Mouse (Mus musculus) cerebellum, adult 2 months (tissue): ENCODE measurements around the gene Gm3173. TPM values are rescaled to one million over a fixed set of nuclear protein-coding genes. Genes with fewer than 3 reads are reported as not detected.
A peak's percentile ranks its signal among the peaks of the same experiment; 100 is the strongest.
"Not testable (repeated sequence)": the region's sequence is repeated elsewhere in the genome, so short reads cannot be mapped to it uniquely, and the experiment has no call there.

Experiments used
- DNase-seq, 2 experiments: peaks; one replicate each; pipeline ENCODE4 v3.0.0; 2021
- H3K27ac ChIP-seq: fragments of 200-500 bp; 2 replicates; pipeline ENCODE4 v1.5.1; 2012; ENCODE audit warnings: low read length, control low read depth, inconsistent platforms; ENCODE audit not compliant: insufficient read depth
- H3K27me3 ChIP-seq: fragments of 200-500 bp; 2 replicates; pipeline ENCODE4 v1.6.1; 2012; ENCODE audit warnings: inconsistent platforms, mild to moderate bottlenecking, low read length, moderate library complexity; ENCODE audit not compliant: control insufficient read depth, insufficient read depth
- H3K4me1 ChIP-seq: fragments of 200-500 bp; 2 replicates; pipeline ENCODE4 v1.6.1; 2011; ENCODE audit warnings: low read length; ENCODE audit not compliant: control insufficient read depth, insufficient read depth
- H3K4me3 ChIP-seq: fragments of 200-500 bp; replicated peaks from 2 replicates; pipeline ENCODE3; 2011; ENCODE audit warnings: mild to moderate bottlenecking, low read depth, low read length, control low read depth; ENCODE audit not compliant: insufficient read depth
- WGBS: fragments of 180-500 bp; shearing (Covaris S2); methylation state at CpG from one replicate; pipeline ENCODE4 v1.1.7; 2018; 5-methylcytosine and 5-hydroxymethylcytosine counted together
- polyA plus RNA-seq: library from polyadenylated mRNA; depleted of rRNA; stranded (reverse); fragments of >200 nt; gene quantifications from 2 replicates; pipeline ENCODE4 v1.2.3, GENCODE M21; 2012; rRNA removed

Gene Gm3173
- polyA plus RNA-seq: 1.1 and 1.4 TPM in 2 replicates

GRCm38 (mm10) chr14:4430692-4431091, at the start of gene Gm3173:
Gene Gm3173 (plus strand): TSS chr14:4430992.
- H3K27ac ChIP-seq, H3K4me1 ChIP-seq, H3K4me3 ChIP-seq, H3K27me3 ChIP-seq, DNase-seq: not testable (repeated sequence)

DNA sequence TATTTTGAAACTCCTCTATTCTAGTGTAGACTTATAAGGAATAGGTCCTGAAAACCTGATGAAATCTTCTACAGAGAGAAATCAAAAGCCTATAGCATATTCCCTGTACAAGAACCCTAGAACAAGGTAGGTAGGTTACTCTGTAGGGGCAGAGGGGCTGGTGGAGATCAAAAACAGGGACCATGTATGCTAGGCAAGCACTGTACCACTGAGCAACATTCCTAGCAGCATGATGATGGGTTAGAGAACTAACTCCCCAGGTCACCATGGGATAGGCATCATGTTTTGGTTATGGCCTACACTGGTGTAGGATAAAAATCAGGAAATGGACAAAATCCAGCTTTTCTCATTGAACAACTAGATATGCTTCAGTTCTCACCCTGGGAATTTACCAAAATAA, 45.2 kb upstream of the Gm3173 start:
- not testable (repeated sequence) for H3K27me3 ChIP-seq, DNase-seq, H3K27ac ChIP-seq, H3K4me1 ChIP-seq, H3K4me3 ChIP-seq

DNA sequence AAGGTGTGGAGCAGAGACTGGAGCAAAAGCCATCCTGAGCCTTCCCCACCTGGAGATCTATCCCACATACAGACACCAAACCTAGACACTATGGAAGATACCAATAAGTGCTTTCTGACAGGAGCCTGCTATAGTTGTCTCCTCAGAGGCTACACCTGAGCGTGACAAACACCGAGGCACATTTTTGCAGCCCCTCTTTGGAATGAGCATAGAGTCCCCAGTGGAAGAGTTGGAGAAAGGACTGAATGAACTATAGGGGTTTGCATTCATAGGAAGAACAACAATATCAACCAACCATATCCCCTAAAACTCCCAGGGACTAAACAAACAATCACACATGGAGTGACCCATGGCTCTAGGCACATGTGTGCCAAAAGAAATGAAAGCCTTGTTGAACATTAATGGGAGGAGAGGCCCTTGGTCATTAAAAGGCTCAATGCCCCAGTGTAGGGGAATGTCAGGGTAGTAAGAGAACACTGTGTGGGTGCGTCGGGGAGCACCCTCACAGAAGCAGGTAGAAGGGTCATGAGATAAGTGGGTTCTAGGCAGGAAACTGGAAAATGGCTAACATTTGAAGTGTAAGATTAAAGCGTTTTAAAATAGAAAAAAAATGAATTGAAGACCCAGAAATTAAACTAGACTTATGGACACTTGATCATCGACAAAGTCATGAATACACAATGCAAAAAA, 37.8 kb upstream of the Gm3173 start:
- H3K27ac ChIP-seq, H3K27me3 ChIP-seq, DNase-seq, H3K4me3 ChIP-seq, H3K4me1 ChIP-seq: not testable (repeated sequence)
- WGBS: 87% methylated on average over 4 of the region's 6 CpGs

DNA sequence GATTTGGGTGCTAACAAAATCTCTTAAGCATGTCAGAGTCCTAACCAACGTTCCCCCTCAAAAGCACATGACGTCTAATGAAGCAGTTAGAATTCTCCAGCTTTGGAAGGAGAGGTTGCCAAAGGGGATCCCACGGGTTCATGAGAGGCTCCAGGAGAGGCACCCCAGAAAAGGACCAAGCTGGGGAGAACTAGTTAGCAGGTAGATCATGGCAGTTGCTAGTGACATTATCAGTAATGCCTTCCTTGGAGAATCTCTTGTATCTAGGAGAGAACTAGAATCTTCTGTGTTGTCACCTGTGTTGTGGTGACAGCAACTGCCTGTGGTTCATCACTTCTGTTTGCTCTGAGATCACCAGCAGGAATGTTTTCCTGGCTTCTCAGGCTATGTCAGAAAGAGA, 33.6 kb upstream of the Gm3173 start, which contains the start of gene Gm3159:
Gm3159 (plus strand) TSS at position 301 of the 400 bp plus-strand sequence.
- H3K4me1 ChIP-seq, DNase-seq, H3K4me3 ChIP-seq, H3K27ac ChIP-seq, H3K27me3 ChIP-seq: not testable (repeated sequence)
- WGBS: 56% methylated on average over 2 of the region's 3 CpGs

DNA sequence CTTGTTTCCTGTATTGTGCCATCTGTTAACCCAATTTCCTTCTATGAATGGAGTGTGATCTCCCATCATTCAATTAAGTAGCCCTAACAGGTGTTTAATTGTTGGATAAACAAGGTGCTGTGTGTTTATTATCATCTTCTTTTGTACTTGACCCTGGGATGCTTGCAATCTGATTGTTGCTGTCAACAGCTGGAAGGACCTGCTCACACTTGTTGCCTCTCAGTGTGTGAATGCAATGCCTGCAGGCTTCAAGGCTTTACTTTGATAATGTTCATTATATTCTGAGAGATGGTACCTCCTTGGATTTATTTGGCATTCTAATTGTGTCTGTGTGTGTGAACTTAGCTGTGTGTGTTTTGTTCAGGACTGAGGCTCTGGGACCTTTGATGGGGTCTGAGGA, 32.2 kb upstream of the Gm3173 start:
- H3K4me1 ChIP-seq, H3K27ac ChIP-seq, H3K4me3 ChIP-seq, DNase-seq, H3K27me3 ChIP-seq: not testable (repeated sequence)

DNA sequence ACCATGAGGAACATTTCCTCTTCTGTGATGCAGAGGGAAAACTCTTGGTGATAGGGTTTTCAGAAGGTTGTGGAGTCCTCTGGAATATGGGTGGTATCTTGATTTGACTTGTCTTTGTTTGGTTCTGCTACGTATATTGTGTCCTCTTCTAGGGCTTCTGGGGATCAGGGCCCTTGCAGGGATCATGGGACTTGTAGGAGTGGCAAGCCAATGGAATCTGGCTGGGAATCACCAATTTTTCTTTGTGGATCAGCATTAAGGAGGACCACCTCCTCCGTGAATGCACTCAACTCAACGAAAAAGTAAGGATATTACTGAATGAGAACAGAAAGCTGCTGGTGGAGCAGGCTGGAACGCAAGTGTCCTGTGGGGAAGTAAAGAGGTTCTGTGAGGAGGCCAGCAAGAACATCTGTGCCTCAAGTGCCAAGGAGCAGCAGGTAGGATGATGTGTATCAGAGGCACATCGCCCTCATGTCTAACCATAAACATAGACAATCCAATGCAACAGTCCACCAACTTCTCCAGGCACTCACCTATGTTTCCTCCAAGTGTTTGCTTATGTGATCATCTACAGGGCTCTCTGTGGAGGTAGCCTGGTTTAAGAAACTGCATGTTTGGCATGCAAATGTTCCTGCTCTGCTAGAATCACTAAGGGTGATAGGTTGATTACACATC, 30.5 kb upstream of the Gm3173 start:
- H3K4me1 ChIP-seq, H3K27ac ChIP-seq, H3K4me3 ChIP-seq, H3K27me3 ChIP-seq, DNase-seq: not testable (repeated sequence)
- WGBS: 81% methylated on average over 5 of the region's 5 CpGs

- not testable (repeated sequence) for DNase-seq, H3K4me3 ChIP-seq, H3K4me1 ChIP-seq, H3K27ac ChIP-seq, H3K27me3 ChIP-seq
- WGBS: 70% methylated on average over 5 of the region's 5 CpGs
Measured at GRCm38 (mm10) chr14:4401245-4401644, 29.5 kb upstream of the Gm3173 start.

- H3K4me1 ChIP-seq, DNase-seq, H3K4me3 ChIP-seq, H3K27ac ChIP-seq, H3K27me3 ChIP-seq: not testable (repeated sequence)
Measured at GRCm38 (mm10) chr14:4403840-4404239, 27.0 kb upstream of the Gm3173 start.

GRCm38 (mm10) chr14:4409939-4410338, 20.9 kb upstream of the Gm3173 start:
- not testable (repeated sequence) for H3K27me3 ChIP-seq, H3K4me1 ChIP-seq, DNase-seq, H3K27ac ChIP-seq, H3K4me3 ChIP-seq
- WGBS: 35% methylated on average over 1 of the region's 1 CpGs

GRCm38 (mm10) chr14:4414965-4415835, 15.6 kb upstream of the Gm3173 start, which contains the start of gene Gm3164:
Gene Gm3164 (plus strand): TSS chr14:4415448.
- H3K4me3 ChIP-seq, H3K4me1 ChIP-seq, H3K27me3 ChIP-seq, H3K27ac ChIP-seq: not testable (repeated sequence)
- WGBS: 2% methylated on average over 29 of the region's 59 CpGs
- DNase-seq: peak in 1 of 2 experiments; percentile 20

- H3K27ac ChIP-seq, DNase-seq, H3K4me1 ChIP-seq, H3K4me3 ChIP-seq, H3K27me3 ChIP-seq: not testable (repeated sequence)
- 57% methylated on average over 1 of the region's 2 CpGs for WGBS
Measured at GRCm38 (mm10) chr14:4481445-4481844, 50.7 kb downstream of the Gm3173 start, which contains the start of gene Gm3182. Gene Gm3182 (plus strand): TSS chr14:4481745.

DNA sequence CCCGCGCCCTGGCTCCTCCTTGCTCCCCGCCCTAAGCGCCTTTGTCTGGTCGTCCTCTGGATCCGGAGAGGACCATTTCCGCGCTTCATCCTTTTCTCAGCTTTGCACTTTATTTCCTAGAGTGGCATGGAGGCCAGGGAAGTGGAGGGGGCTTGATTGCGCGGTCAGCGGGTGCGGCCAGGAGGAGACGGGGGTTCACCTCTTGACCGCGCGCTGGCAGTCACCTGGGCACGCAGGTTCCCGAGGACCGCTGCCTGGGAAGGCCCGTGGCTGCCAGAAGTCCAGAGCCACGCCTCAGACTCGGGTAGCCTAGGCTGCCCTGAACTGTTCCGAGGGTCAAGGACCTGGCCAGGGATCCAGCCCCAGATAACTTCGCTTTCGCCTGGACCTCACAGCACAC, 68.6 kb downstream of the Gm3173 start:
- H3K27me3 ChIP-seq, H3K4me3 ChIP-seq, H3K4me1 ChIP-seq, DNase-seq, H3K27ac ChIP-seq: not testable (repeated sequence)
- WGBS: 13% methylated on average over 23 of the region's 25 CpGs
